Mouse (Mus musculus) heart, postnatal 14 days (tissue): ENCODE results near the gene Mrtfa. TPM values are rescaled to one million over a fixed set of nuclear protein-coding genes. Genes with fewer than 3 reads are reported as not detected.
"Not testable (repeated sequence)": the region's sequence is repeated elsewhere in the genome, so short reads cannot be mapped to it uniquely, and the experiment has no call there.

Source experiments
- DNase-seq, 2 experiments: peaks; one replicate each; pipeline ENCODE4 v3.0.0; 2021 to 2022
- intact Hi-C: fragments of 180-260 bp; cut with DNase I; formaldehyde crosslinking; loops from one replicate; pipeline ENCODE4 v1.15.1; 2025
- long read RNA-seq, 2 experiments: library from polyadenylated mRNA; stranded (forward); transcript quantifications; one replicate each; pipeline ENCODE4 v2.0.0; 2021
- total RNA-seq, 2 experiments: library from RNA; stranded (reverse); gene quantifications; 2 replicates each; pipeline ENCODE4 v1.2.3; 2021

The Mrtfa gene
- 10 to 100 TPM; 12.3 to 13.9 TPM for total RNA-seq
- long read RNA-seq, experiment 1, partial matches to known transcripts, result 7 of 7 reads
- long read RNA-seq, experiment 1, other reads (novel, unspliced or antisense), result 0 of 7 reads
- long read RNA-seq, experiment 2, full-length matches to known transcripts, result 2 of 6 reads
- long read RNA-seq, experiment 2, partial matches to known transcripts, result 4 of 6 reads
- long read RNA-seq, experiment 2, other reads (novel, unspliced or antisense), result 0 of 6 reads

GRCm38 (mm10) chr15:81190630-81191178 lies at the start of gene Mrtfa:
Mrtfa (minus strand) TSS chr15:81190757.
- intact Hi-C loops, result loop anchor here (10.0 kb wide), 1 partner anchor 926 kb away; the partner anchor contains the start of gene Rps19bp1

GRCm38 (mm10) chr15:81239794-81240343 lies 49.3 kb upstream of the Mrtfa start:
- intact Hi-C loops, result loop anchor here (5.0 kb wide), 1 partner anchor 112 kb away; no protein-coding TSS in a partner anchor
- DNase-seq, result no peak

More at GRCm38 (mm10) chr15:81190630-81191178, at the start of gene Mrtfa:
- DNase-seq, result peak; percentile 99

- intact Hi-C loops, result loop anchor here (5.0 kb wide), 1 partner anchor 113 kb away; no protein-coding TSS in a partner anchor
- peak; percentile 46 to 52 for DNase-seq
These were observed 48.7 kb upstream of the Mrtfa start for GRCm38 (mm10) chr15:81239261-81239660.

GRCm38 (mm10) chr15:81237471-81237870 lies 46.9 kb upstream of the Mrtfa start:
- intact Hi-C loops, result loop anchor here (2.0 to 5.0 kb wide), 2 partner anchors 65 to 115 kb away; no protein-coding TSS in a partner anchor
- DNase-seq, result no peak

DNA sequence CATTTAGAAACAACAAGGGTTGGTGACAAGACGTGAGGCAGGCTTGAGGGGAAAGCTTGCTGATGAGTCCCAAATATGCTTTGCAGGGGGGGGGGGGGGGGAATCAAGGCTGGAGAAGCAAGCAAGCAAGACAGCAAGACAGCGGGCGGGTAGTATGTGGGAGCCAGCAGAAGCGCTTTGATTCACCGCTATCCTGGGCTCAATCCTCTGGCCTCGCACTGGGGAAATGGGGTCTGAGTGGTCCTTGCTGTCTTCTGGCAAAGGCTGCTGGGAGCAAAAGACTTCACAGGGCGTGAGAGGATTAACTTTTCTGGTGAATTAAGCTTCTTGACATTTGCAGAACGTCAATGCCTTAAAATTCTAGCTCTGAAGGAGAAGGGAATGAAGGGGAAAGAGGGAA lies 45.5 kb upstream of the Mrtfa start:
- intact Hi-C loops, result loop anchor here (2.0 to 5.0 kb wide), 2 partner anchors 67 to 116 kb away; no protein-coding TSS in a partner anchor
- no peak for DNase-seq

DNA sequence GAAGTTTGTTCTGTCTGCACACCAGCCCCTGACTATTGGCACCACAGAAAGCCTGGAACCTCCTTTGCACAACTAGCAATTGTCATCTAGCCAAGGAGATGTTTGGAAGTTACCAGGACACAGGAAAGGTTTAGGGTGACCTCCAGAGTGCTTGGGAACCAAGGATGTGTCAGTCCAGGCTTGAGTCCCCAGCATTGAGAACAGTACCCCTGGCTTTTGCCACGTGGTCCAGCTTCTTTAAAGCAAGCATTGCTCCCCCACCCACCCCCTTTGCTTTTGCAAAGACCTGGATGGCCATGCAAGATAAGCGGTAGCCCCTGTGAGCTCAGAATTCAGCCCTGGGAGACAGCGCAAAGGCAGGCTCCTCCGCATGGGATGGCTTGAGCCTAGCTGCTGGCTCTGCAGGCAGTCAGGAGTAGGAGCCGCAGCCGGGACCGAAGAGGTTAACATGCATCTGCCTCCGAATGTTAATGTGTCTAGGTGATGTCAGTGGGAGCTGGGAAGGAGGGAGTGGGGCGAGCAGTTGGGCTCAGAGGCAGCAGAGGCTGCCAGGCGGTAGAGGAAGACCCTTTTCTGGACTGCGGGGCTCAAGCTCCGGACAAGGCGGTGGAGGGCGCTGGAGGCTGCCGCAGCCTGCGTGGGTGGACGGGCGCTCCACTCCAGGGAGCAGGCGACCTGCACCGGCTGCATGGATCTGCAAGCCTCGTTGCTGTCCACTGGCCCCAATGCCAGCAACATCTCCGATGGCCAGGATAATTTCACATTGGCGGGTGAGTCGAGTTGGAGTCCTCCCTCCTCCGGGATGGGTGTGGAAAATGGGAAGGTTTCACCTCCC lies 44.7 kb upstream of the Mrtfa start, which contains the start of gene Mchr1:
TSS of gene Mchr1 (plus strand) at position 414 of the 835 bp plus-strand sequence.
- DNase-seq, result peak; percentile 41 to 55
- intact Hi-C loops, result loop anchor here (5.0 kb wide), 1 partner anchor 117 kb away; no protein-coding TSS in a partner anchor

DNA sequence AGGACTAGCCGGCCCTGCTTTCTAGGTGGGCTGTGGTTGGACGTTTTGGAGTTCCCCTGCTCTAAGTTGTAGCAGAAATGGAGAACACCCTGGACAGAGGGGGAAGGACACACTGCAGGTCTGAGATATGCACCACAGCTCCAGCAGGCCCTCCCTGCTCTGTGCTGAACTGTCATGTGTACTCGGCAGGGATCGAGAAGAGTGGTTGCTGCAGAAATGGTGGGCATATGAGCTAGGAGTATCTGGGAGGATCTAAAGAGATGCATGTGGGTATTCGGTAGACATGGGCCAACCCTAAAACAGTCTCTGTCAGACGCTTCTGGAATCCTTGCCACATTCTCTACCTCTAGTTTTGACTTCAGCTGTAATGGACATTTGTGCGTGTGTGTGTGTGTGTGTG lies 40.8 kb upstream of the Mrtfa start:
- intact Hi-C loops, result no loop called here
- no peak for DNase-seq

- no peak for DNase-seq
- intact Hi-C loops, result no loop called here
These were observed 39.2 kb upstream of the Mrtfa start for GRCm38 (mm10) chr15:81229791-81230190.

- no peak for DNase-seq
- intact Hi-C loops, result no loop called here
These were observed 37.7 kb upstream of the Mrtfa start for GRCm38 (mm10) chr15:81228258-81228657.

DNA sequence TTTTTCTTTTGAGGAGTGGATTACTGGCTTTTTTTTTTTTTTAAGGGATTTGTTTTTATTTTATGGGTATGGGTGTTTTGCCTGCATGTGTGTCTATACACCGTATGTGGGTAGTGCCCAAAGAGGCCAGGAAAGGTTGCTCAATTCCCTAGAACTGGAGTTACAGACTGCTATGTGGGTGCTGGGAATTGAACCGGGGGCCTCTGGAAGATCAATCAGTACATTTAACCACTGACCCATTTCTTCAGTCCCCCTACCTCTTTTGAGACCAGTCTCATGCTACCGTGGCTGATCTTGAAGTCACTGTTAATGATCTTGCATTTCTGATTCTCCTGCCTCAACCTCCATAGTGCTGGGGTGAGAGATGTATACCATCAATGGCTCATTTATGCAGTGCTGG lies 36.7 kb upstream of the Mrtfa start:
- intact Hi-C loops, result no loop called here
- DNase-seq, result no peak

DNA sequence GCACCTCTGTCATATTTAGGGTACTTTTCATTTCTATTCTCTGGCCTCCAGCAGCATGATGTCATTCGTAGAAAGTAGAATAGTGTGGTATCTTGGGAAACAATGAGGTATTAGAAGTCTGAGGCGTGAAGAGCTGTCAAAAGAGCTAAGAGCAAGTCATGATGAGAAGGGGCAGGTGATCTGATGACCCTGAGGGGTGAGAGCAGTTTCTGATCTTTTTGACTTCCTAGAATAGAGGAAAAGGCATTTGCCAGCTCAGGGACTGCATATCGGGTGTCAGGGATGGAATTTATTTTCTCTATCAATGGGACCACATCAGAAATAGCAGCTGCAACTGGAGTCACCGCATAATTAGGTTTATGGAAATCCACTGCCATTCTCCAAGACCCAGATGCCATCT lies 36.2 kb upstream of the Mrtfa start:
- intact Hi-C loops, result no loop called here
- no peak for DNase-seq

DNA sequence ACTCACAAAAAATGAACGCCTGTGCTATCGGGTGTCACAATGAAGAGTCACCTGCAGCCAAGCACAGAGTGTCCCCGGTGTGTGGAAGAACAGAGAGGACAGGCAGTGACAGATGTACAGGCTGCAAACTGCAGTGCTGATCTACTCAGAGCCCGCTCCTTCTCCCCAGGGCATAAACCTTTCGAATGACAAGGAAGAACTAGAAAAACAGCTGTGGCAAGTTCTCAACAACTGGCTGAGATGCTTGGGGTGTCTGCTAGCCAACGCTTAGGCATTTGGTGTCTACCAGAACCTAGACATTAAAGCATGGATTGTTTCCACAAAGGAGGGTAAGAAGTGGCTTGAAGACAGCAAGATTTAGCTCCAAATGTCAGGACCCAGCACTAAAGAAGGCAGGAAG lies 35.2 kb upstream of the Mrtfa start:
- DNase-seq, result no peak
- intact Hi-C loops, result no loop called here

- intact Hi-C loops, result no loop called here
- DNase-seq, result no peak
These were observed 34.5 kb upstream of the Mrtfa start for GRCm38 (mm10) chr15:81225016-81225415.

- intact Hi-C loops, result no loop called here
- DNase-seq, result no peak
These were observed 30.9 kb upstream of the Mrtfa start for GRCm38 (mm10) chr15:81221446-81221845.

GRCm38 (mm10) chr15:81220051-81220450 lies 29.5 kb upstream of the Mrtfa start:
- intact Hi-C loops, DNase-seq: not testable (repeated sequence)

GRCm38 (mm10) chr15:81219054-81219453 lies 28.5 kb upstream of the Mrtfa start:
- intact Hi-C loops, result no loop called here
- DNase-seq, result no peak

DNA sequence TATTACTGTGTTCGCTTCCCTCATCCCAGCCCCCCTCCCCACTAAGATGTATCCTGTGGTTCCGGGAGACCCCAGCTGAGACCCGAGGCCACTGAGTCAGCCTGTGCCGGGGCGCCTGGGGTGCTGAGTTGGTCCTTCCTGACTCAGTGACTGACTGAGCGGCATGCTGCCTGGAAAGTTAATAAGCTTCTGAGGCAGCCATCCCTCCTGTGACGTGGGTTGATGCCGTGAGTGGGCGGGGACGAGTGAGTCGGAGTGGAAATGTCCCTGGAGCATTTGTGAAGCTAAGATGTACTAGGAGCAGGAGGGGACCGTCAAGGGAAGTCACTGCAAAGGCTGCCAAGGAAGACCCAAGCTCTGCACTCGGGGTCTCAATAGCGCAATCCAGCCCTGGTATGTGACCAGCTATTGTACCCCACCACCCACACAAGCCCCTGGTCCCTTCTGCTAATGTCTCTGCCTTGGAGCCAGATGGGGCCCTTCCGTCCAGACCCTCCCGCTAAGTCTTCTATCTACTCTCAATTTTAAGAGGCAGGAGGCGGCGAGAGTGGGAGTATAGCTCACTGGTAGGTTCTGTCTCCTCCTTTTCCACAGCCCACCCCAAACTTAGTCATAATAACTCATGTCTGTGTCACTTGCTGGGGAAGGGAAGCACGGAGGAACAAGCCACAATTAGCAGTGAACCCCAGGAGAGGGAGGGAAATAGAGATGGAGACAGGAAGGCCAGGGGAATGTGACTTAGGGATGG lies 26.5 kb upstream of the Mrtfa start:
- no peak for DNase-seq
- intact Hi-C loops, result no loop called here

DNA sequence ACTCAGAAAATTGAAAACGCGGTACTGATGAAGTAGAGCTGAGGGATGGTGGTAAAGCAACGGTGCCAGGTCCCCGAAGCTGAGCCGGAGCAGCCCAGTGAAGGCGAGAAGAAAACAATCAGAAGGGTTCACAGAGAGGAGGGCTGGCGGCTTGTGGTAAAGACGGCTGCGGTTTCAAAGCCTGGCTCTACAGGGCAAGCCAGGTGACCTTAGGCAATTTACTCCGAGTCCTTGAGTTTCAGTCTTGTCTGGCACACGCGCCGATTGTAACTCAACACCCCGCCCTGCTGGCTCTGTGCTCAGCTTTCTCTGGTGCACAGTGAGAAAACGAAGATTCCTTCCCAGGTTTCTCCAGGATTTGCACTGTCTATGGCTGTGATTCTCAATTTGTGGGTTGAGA lies 22.4 kb upstream of the Mrtfa start:
- DNase-seq, result peak in 1 of 2 experiments; percentile 26
- intact Hi-C loops, result no loop called here

DNA sequence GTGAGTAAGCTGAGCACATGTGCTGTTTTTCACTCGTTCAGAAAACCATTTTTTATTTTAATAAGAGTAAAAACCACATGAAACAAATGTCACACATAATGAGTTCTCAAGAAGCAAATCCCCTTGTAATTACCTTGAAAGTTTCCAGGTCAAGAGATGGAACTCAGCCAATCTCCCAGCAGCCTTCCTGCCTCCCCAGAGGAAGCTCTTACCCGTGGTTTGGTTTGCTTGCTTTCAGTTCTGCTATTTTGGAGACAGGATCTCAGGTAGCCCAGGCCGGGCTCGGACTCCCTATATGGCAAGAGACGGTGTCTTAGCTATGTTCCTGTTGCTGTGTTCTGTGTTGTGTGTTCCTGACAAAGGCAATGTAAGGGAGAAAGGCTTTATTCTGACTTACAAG lies 19.9 kb upstream of the Mrtfa start:
- no peak for DNase-seq
- intact Hi-C loops, result no loop called here

DNA sequence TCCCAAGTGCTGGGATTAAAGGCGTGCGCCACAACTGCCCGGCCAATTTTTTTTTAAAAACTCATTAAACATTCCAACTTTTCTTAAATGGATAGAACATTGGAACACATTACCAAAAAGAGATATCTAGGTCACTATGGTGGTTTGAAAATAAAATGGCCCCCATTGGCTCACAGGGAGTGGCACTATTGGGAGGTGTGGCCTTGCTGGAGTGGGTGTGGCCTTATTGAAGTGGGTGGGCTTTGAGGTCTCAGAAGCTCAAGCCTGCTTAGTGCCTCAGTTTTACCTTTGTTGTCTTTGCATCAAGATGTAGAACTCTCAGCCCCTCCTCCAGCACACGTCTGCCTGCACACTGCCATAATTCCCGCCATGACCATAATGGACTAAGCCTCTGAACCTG lies 11.9 kb upstream of the Mrtfa start:
- intact Hi-C loops, result no loop called here
- no peak for DNase-seq
